Mouse (Mus musculus) CD4-positive helper T cell, adult 2 months (primary cell): ENCODE measurements around the gene Cux2.

Source experiments
- DNase-seq: peaks from one replicate; pipeline ENCODE4 v3.0.0-alpha.2; 2012; ENCODE audit warnings: low read depth, missing footprints, low spot score

Cux2 gene

DNA sequence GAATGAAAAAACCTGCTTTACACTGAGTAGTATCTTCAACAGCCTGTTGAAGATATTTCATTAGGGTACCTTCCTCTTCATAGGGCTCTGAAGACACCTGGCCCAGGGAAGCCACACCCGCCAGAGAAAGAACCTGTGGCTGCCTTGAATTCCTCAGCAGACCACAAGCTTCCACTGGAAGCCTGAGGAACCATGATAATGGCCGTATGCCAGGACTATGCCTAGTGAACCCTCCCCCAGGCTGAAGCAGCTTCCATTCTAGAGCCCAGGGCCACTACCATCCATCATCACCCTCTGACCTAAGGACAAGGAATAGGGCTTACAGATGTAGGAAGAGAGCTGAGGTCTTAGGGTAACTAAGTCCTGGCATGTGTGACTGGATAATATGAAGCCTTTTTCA, 229.7 kb downstream of the Cux2 start:
- DNase-seq, result no peak

- peak; percentile 24 for DNase-seq
Observed at GRCm38 (mm10) chr5:121819559-121819958, 230.3 kb downstream of the Cux2 start.

- DNase-seq, result no peak
Observed at GRCm38 (mm10) chr5:121818862-121819261, 231.0 kb downstream of the Cux2 start.

DNA sequence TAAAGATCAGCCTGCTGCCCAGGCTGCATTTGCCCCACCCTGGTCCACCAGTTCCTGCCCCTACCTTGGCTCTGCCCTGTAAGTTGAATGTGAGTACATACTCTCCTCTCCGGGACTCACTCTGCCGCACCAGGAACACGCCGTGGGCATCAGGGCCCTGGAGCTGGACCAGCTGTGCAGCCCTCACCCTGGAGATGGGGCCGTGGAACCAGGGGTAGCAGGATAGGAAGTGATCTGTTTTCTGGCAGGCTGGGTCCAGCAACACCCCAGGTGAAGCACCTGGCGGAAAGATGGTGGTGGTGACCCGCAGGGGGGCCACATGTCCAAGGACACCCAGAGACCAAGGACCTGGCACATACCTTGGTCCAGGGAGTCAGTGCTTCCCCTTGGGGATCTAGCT, 231.5 kb downstream of the Cux2 start:
- DNase-seq, result no peak

DNA sequence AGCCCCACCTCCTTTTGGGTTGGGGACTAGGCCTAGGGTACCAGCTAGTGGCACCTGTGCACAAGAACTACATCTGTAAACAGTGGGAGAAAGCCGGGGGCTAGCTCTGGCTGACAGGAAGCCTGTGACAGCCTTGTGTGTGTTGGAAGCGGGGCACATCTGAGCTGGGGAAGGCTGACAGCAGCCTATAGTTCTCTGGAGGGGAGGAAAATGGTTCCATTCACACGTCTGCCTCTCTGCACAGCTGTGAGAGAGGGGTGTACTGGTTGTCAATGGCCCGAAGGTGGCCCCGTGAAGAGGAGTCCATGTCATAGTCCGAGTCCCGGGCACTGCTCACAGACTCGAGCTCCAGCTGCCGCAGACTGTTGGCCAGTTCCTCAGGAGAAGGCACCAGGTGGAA, 232.4 kb downstream of the Cux2 start:
- no peak for DNase-seq

GRCm38 (mm10) chr5:121816611-121817010, 233.3 kb downstream of the Cux2 start:
- no peak for DNase-seq

GRCm38 (mm10) chr5:121815867-121816380, 234.0 kb downstream of the Cux2 start:
- DNase-seq, result no peak

- peak; percentile 42 for DNase-seq
Observed at GRCm38 (mm10) chr5:121815067-121815466, 234.8 kb downstream of the Cux2 start.

- DNase-seq, result no peak
Observed at GRCm38 (mm10) chr5:121813744-121814143, 236.2 kb downstream of the Cux2 start.

DNA sequence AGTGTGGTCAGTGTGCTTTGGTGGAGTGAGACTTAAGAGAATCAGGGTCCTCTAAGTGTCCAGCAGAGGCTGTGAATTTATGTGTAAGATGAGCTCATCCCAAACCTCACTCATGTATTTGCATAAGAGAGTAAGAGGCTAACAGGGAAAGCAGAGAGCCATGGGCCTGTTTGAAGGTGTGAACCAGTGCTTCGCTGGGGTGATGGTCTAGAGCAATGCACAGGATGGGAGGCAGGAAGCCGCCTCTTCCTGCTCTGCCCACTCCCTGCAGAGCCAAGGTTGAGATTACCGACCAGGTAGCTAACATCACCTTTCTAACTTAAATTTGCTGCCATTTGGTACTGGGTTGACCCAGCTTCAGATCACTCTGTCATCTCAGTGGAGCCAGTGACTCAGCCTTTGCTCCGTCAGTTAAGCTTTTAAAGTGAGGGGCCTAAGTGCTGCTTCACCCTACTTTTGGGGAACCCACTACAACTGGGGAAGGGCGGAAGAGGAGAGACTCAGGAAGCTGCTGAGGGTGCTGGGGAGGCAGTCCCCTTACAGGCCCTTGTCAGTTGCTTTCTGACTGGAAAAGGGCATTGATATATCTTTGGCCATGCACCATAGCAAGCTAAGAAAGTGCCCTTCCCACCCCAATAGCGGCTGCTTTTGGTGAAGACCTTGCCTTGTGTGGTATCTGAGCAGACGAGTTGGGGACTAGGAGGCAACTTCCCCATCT, 237.2 kb downstream of the Cux2 start:
- peak; percentile 39 for DNase-seq

- DNase-seq, result peak; percentile 50
Observed at GRCm38 (mm10) chr5:121811485-121811931, 238.4 kb downstream of the Cux2 start.

- no peak for DNase-seq
Observed at GRCm38 (mm10) chr5:121810331-121811151, 239.4 kb downstream of the Cux2 start.

DNA sequence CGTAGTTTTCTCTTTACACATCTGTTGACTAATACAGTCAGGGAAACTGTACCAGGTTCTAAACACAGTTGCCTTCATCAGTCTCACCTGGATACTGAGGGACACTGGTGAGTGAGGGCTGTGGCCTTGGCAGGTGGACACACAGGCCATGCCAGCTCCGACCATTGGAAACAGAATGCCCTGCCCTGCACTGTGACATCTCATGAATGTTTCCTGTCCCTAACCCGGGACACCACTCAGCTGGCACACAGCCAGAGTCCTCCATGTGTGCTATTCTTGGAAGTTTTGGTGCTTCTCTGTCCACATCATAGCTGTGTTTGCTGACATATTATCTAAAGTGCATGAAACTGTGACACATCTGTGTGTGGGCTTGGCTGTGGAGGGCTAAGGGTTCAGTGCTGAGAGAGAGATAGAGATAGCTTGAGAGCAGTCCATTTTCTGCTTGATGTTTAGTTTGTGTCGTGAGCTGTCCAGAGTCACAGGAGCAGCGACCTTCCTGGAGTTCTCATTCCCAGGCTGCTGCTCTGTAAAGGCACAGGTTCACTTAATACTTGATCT, 240.2 kb downstream of the Cux2 start:
- no peak for DNase-seq

DNA sequence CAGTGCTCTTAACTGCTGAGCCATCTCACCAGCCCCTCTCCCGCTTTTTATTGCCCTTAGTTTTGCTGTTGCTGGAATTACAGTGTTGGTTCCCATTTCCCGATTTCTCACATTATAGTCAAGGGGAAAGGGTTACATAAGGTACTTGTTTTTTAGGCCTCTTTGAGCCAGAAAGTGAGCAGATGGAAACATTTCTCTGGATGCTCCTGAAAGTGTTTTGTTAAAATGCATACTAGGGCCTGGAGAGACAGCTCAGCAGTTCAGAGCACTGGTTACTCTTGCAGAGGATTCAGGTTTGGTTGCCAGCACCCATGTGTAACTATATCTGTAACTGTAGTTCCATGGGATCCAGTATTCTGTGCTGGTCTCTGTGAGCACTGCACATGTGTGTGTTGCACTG, 241.7 kb downstream of the Cux2 start:
- DNase-seq, result no peak

GRCm38 (mm10) chr5:121807186-121807585, 242.7 kb downstream of the Cux2 start:
- no peak for DNase-seq
